In genomic region chr12:4501916-4502315, GRCm38 (mm10) we compare ENCODE assay signal across 9 mouse cellular contexts. TPM values are rescaled to one million over a fixed set of nuclear protein-coding genes. Genes with fewer than 3 reads are reported as not detected.
A peak's percentile ranks its signal among the peaks of the same experiment; 100 is the strongest.
DNase-seq lines count a peak whose midpoint lies in the region; ATAC-seq and TF ChIP-seq lines count a peak whose summit lies in the region.
"Had no signal": no experiment of that assay in that cellular context is flagged by ENCODE, and none has a peak within 500 bp of the region (broad histone marks: within the 10 kb centered on the region; RNA-seq: fewer than 3 reads in every experiment).

No protein-coding gene starts in this region.

- H3K36me3 ChIP-seq in hindbrain, postnatal 0 days (ENCODE audit: insufficient read depth, low read length), result no peaks in the 10 kb centered on the region
- H3K36me3 ChIP-seq in hindbrain, embryonic 13.5 days, result no peaks in the 10 kb centered on the region
- no peaks in the 10 kb centered on the region for H3K36me3 ChIP-seq in forebrain, embryonic 16.5 days (ENCODE audit: control insufficient read depth, insufficient read depth)
- H3K36me3 ChIP-seq in midbrain, embryonic 10.5 days, result no peaks in the 10 kb centered on the region
- H3K36me3 ChIP-seq: heart, embryonic 12.5 days had no signal

- H3K27ac ChIP-seq in hindbrain, postnatal 0 days, result no peak overlapping the region
- H3K27ac ChIP-seq in hindbrain, embryonic 13.5 days, result no peak overlapping the region; the same call in 1 of the 2 replicates
- H3K27ac ChIP-seq in forebrain, embryonic 16.5 days (ENCODE audit: low read length), result peak overlapping the region; percentile 1; the same call in 1 of the 2 replicates
- H3K27ac ChIP-seq in midbrain, embryonic 10.5 days (replicated peaks), result no peak overlapping the region

- H3K9ac ChIP-seq in hindbrain, postnatal 0 days (replicated peaks; ENCODE audit: low read length), result no peak overlapping the region
- H3K9ac ChIP-seq in hindbrain, embryonic 13.5 days, result no peak overlapping the region
- no peak overlapping the region for H3K9ac ChIP-seq in forebrain, embryonic 16.5 days (replicated peaks; ENCODE audit: low read depth, low read length)
- H3K9ac ChIP-seq: heart, embryonic 12.5 days had no signal

- intact Hi-C loops in left cerebral cortex, postnatal 25 days (cut with DNase I), result no loop called here

- WGBS in hindbrain, postnatal 0 days, result 25% methylated on average over 3 of the region's 3 CpGs
- WGBS in hindbrain, embryonic 13.5 days, result 38% methylated on average over 3 of the region's 3 CpGs
- WGBS in forebrain, embryonic 16.5 days, result 18% methylated on average over 3 of the region's 3 CpGs
- WGBS in midbrain, embryonic 10.5 days, result 50% methylated on average over 3 of the region's 3 CpGs

- H3K9me3 ChIP-seq in hindbrain, postnatal 0 days (ENCODE audit: low read length), result no peaks in the 10 kb centered on the region
- no peaks in the 10 kb centered on the region for H3K9me3 ChIP-seq in hindbrain, embryonic 13.5 days
- no peaks in the 10 kb centered on the region for H3K9me3 ChIP-seq in forebrain, embryonic 16.5 days (ENCODE audit: control insufficient read depth, low read length)
- no peaks in the 10 kb centered on the region for H3K9me3 ChIP-seq in midbrain, embryonic 10.5 days (replicated peaks)

- H3K4me3 ChIP-seq in hindbrain, postnatal 0 days (ENCODE audit: low read length), result no peak overlapping the region
- H3K4me3 ChIP-seq in hindbrain, embryonic 13.5 days, result no peak overlapping the region
- H3K4me3 ChIP-seq in forebrain, embryonic 16.5 days (replicated peaks; ENCODE audit: low read length), result no peak overlapping the region
- H3K4me3 ChIP-seq in midbrain, embryonic 10.5 days, result no peak overlapping the region
- H3K4me3 ChIP-seq: heart, embryonic 12.5 days had no signal

- no peaks in the 10 kb centered on the region for H3K27me3 ChIP-seq in hindbrain, postnatal 0 days (ENCODE audit: insufficient read depth, low read length)
- H3K27me3 ChIP-seq in hindbrain, embryonic 13.5 days, result no peaks in the 10 kb centered on the region
- H3K27me3 ChIP-seq in forebrain, embryonic 16.5 days (replicated peaks; ENCODE audit: control insufficient read depth, insufficient read depth, low read length), result no peaks in the 10 kb centered on the region
- no peaks in the 10 kb centered on the region for H3K27me3 ChIP-seq in midbrain, embryonic 10.5 days (ENCODE audit: low read depth, poor library complexity, severe bottlenecking)
- H3K27me3 ChIP-seq: heart, embryonic 12.5 days had no signal

- no peak for TF ChIP-seq CTCF in hindbrain, postnatal 0 days (IDR thresholded peaks at IDR 0.05; ENCODE audit: low read depth)

- 0 out of 2 replicates have a peak, but pooled peaks cover 2% of the 10 kb centered on the region for H3K4me1 ChIP-seq in hindbrain, postnatal 0 days (ENCODE audit: insufficient read depth, low read length)
- peaks cover 16% of the 10 kb centered on the region for H3K4me1 ChIP-seq in hindbrain, embryonic 13.5 days (replicated peaks)
- H3K4me1 ChIP-seq in forebrain, embryonic 16.5 days (replicated peaks; ENCODE audit: control insufficient read depth, insufficient read depth, low read length), result peaks cover 14% of the 10 kb centered on the region
- H3K4me1 ChIP-seq in midbrain, embryonic 10.5 days, result peaks cover 1% of the 10 kb centered on the region
- H3K4me1 ChIP-seq: heart, embryonic 12.5 days had no signal

- ATAC-seq in hindbrain, postnatal 0 days, result no peak
- ATAC-seq in hindbrain, embryonic 13.5 days (ENCODE audit: low FRiP score), result no peak
- ATAC-seq in forebrain, embryonic 16.5 days, result peak; percentile 56

- H3K4me2 ChIP-seq in hindbrain, postnatal 0 days (ENCODE audit: low read depth, low read length), result no peak overlapping the region
- no peak overlapping the region for H3K4me2 ChIP-seq in hindbrain, embryonic 13.5 days
- H3K4me2 ChIP-seq in forebrain, embryonic 16.5 days (ENCODE audit: low read length), result no peak overlapping the region
- H3K4me2 ChIP-seq: heart, embryonic 12.5 days had no signal

- DNase-seq in hindbrain, postnatal 0 days (ENCODE audit: low spot score), result peak; percentile 33
- peak; percentile 55 to 80 for DNase-seq in left cerebral cortex, postnatal 25 days (ENCODE audit: low spot score in 2 of 2)
- peak; percentile 65 to 76 for DNase-seq in right cerebral cortex, postnatal 10 days (ENCODE audit: low spot score in 2 of 2)
- no peak for DNase-seq in thymus, postnatal 0 days (ENCODE audit: low spot score)
- no peak for DNase-seq in kidney, adult 9 months
- DNase-seq in midbrain, embryonic 10.5 days (ENCODE audit: low spot score), result no peak

RNA-seq across cellular contexts. Expression of gene Ncoa1, which starts 24.9 kb away (rescaled TPM):
- 38.5 and 41.9 TPM in 2 replicates for total RNA-seq in hindbrain, postnatal 0 days (2014; rRNA removed)
- 14.2 TPM in 2 replicates for polyA plus RNA-seq in hindbrain, postnatal 0 days (2015; fragmentation: Nextera tagmentation; extraction: Ambion mirVana)
- polyA plus RNA-seq in hindbrain, embryonic 13.5 days (2015; fragmentation: Nextera tagmentation; extraction: Ambion mirVana), result 10.3 and 11.5 TPM in 2 replicates
- polyA plus RNA-seq in forebrain, embryonic 16.5 days (2015; fragmentation: Nextera tagmentation; extraction: Ambion mirVana), result 16.4 and 21.0 TPM in 2 replicates
- 100 to 1,000 TPM in 1 of 2 experiments, 10 to 100 TPM in 1; 98.4 to 101 TPM for total RNA-seq in left cerebral cortex, postnatal 25 days (2021)
- 5.9 and 7.6 TPM in 2 replicates for polyA plus RNA-seq in thymus, postnatal 0 days (2015; fragmentation: Nextera tagmentation; extraction: Ambion mirVana)
- 2.3 and 3.0 TPM in 2 replicates for polyA plus RNA-seq in midbrain, embryonic 10.5 days (2016; fragmentation: Nextera tagmentation; extraction: Ambion mirVana)

Comparison
In these comparisons a context has a peak if more than half of its experiments do, and no peak if none do; other contexts are left out.
1. DNase-seq: peak in hindbrain, postnatal 0 days (single experiment), left cerebral cortex, postnatal 25 days (2 of 2) and right cerebral cortex, postnatal 10 days (2 of 2); none in thymus, postnatal 0 days (single experiment), kidney, adult 9 months (single experiment) and midbrain, embryonic 10.5 days (single experiment).